Mouse (Mus musculus) liver (tissue): Measurements from ENCODE around the gene Pdgfa.

Experiments
- DNase-seq: peaks from one replicate; pipeline ENCODE4 v3.0.0-alpha.2; 2020; ENCODE audit warnings: mixed read lengths

The Pdgfa gene

DNA sequence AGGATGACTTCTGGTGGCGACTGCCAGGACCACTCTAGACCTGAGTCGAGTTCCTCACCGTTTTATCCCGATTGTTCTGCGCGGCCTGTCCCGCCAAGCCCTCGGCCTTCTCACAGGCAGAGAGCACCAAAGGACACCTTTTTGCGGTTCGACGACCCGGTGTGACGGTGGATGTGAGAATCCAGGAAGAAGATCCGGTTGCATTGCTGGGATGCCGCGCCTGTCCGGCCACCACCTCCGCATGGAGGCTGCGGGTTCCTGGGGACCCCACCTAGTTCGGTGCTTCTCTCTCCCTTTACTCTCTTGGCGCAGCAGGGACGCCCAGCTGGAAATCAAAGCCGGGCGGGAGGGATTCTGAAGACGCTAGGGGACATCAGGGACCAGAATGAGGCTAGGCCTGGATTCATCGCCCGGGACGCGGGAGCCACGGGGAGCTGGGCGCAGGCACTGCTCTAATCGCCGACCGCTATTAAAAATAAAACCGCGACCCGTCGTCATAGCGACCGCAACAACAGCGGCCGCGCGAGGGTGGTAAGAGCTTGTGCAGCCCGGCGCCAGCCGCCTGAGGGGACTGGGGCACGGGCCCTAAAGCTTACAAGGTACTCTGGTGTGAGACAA, at the start of gene Pdgfa:
TSS of gene Pdgfa (minus strand) at position 200 of the 618 bp plus-strand sequence.
- peak; percentile 47 for DNase-seq

DNA sequence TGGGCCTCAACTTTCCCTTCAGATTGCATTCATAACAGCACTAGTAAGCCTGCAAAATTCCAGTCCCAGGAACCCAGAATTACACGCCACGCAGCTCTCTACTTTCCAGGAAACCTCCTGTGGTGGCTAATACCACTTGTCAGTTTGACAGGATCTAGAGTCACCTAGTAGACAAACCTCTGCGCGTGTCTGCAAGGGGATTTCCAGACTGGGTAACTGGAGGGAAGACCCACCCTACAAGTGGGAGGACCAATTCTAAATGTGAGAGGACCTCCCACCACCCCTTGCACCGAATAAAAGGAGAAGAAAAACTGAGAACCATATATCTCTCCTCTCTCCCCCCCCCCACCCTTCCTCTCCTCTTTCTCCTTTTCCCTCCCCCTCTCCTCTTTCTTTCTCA, 49.5 kb upstream of the Pdgfa start:
- DNase-seq = no peak

DNA sequence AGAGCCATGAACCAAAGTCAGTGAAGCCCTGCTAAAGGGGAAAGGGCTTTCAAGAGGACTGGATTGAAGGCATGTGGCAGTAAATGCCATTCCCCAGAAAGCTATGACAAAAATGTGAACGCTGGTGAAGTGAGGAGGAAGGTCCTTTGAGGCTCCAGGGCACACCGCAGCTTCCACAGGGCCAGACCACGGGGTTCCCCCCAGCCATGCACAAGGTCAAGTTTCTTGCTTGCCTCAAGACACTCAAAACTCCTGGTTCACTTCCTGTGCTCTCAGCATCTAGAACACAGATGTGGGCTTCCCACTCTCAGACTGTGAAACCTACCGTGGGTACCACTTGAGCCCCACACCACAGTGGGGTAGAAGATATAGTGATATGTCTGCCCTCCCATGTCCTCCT, 46.4 kb upstream of the Pdgfa start:
- DNase-seq = no peak

DNA sequence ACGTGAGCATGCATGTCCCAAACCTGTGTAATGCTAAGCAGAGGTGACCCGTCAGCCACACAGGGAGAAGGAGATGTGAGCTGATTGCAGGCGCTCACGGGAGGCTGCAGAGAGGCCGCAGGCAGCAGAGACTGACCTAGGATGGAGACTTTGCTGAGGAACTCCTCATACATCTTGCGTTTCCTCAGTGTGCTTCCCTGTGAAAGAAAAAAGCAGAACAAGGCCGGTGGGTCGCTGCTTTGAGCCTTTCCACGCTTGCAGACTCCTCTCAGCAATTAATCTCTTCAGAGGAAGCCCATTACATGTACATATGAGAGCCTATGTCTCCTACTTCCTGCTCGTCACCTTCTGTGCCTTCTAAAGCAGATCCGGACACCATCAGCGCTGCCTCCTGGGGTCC, 45.1 kb upstream of the Pdgfa start:
- DNase-seq = no peak

DNA sequence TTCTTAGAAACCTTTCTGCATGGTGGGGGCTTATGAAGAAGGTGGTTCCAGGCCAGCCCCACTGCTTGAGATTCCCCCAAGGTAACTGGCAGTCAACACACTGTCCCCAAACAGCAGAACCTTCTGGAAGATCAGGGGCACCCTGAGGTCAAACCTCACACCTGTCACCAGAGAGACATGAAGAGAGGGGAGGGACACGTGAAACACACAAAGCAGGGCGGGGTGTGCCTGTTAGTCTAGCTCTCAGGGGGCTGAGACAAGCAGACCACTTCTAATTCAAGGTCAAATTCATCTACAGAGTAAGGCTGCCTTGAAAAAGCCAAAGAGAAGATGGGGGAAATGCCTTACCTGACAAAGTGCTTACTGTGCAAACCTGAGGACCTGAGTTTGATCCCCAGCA, 38.0 kb upstream of the Pdgfa start:
- DNase-seq = no peak

DNA sequence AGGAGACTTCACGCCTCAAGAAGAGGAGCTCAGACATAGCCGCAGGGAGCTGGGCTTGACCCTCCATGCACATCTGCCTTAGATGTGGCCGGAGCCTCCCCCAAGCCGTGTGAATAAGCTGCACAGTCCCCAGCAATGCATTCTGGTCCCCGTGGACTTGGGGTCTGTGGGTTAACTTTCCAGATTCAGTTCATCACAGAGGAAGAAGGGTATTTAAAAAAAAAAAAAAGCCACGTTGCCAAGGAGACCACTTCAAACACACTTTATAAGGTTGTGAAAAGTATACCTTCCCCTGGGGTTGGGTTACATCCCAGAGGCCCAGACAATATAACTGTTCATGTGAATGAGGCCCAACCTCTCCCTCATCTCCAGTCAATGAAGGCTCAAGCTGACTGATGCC, 37.6 kb upstream of the Pdgfa start:
- DNase-seq = no peak

DNA sequence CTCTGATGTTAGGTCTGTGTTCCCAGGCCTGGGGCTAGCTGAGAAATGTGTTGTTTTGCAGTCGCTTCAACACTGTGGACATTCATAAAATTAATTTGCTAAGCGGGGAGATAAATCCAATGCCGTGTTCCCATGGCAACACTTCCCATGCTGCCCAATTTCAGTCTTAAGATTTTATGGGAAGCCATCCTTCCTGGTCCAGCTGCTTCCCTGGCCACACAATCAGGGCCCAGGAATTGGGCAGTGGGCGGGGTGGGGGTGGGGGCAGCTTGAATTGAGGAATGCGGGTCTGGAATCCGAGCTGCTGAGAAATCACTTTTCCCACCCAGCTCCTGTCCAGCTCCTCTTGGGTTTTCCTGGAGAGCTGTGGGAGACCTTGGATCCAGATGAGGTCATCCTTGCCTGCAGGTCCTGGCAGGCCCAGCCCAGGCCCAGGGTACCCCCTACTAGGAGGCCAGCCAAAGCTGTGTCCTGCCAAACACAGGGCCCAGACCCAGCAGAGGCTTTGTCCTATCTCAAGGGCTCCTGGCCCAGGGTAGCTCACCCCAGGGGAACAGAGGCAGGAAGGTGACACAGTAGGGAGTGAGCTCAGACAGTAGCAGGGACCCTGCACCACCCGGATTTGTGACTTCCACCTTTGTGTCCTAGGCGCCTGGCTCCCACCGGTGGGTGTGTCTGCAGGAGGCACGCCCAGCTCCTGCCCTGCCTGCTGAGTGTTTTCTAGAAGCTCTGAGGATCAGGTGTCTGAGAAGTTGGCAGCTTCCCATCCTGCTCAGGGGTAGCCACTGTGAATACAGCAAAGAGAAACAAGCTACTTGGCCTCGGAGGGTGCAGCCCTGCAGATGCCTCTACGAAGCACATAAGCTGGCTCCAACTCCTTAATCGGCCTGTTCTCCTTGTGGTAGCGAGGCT, 36.5 kb upstream of the Pdgfa start:
- DNase-seq = no peak

DNA sequence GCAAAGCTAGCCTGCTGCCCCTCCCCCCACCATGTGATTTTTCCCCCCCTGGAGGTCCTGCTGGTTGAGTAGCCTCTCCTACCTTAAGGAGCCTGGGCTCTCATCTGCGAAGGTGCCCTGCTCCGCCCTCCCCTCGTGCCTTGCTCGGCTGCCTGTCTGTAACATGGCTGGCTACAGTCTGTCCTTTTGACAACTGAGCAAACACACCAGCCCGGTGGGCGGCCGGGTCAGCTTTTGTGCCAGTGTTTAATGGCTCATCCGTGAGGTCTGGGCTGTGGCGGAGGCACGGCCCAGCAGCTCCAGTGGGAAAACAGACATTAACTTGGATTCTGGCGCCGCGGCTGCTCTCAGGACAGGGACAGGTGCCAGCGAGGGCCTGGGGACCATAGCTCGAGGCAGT, 30.4 kb upstream of the Pdgfa start:
- DNase-seq = peak; percentile 18

DNA sequence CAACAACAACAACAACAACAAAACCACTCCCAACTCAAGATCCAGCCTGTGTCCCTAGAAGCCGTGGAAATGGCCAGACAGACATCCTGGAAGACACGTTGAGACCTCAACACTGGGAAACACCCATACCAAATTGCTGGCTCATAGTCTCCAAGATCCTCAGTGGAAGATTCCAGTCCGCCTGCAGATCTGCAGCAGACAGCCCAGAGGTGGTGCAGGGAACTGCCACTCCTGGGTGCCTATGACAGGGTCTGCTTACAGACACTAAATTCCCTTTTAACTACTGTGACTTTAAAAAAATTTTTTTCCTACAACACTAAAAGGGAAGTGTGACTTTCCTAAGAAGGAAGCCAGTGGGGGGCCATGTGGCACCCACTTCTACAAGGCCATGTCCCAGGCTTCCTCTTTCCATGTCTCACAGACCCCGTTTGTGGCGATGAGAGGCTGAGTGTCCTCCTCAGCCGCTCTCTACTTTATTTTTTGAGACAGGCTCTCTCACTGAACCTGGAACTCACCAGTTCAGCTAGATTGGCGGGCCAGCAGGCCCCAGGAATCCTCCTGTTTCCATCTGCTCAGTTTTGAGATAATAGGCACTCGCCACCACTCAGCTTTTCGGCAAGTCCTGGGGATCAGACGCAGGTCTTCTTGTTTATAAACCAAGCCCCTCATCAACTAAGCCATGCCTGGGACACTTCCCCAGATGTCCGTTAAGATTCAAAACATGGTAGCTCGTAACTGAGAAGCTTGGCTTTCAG, 27.4 kb upstream of the Pdgfa start:
- peak; percentile 19 for DNase-seq

DNA sequence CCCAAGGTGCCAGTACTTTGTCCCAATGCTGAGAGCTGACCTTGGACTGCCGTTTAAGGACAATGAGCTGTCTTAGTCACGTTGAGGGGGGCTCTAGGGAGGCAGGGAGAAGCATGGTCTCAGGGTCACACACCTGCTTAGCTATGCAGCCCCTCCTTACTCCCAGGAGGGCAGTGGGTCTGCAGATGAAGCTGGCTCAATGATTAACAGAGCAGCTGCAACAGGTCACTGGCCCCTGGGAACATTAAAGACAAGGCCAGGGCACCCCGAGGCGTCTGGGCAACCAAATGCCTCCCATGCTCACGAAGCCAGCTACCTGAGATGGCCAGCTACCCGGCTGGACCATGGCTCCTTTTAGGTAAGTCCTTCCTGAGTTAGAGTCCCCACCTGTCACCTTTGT, 23.4 kb upstream of the Pdgfa start:
- no peak for DNase-seq

DNA sequence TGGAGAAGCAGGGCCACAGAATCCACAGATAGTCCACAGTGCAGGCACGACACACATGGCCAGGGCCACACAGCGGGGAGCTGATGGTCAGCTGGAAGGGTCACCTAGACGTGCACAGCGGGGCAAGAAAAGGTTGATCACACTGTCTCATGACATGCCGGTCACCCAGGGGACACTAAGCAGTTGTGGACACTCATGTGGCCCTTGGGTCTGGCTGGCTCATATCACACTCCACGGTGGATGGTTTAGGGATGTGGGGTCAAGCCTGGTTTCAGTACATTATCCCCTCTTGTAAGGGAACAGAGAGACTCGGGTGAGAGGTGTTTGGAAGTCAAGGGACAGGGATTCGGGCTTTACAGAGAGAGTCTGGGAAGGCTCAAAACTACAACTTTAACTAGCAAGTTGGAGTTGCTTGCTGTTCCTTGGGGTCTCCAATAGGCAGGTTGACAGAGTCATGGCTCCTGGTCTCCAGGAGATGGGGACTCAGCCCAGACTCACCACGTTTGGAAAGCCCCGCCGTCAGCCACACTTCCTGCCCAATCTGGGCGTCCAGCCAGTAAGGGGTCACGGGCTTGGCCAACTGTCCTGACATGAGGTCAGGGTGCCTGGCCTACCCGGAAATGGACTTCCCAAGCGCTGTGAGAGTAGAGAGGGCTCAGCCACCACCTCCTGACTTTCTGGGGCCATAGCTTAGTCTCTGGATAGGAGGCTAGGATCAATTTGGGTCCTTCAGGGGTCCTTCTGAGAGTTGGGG, 20.4 kb upstream of the Pdgfa start:
- DNase-seq = peak; percentile 65

DNA sequence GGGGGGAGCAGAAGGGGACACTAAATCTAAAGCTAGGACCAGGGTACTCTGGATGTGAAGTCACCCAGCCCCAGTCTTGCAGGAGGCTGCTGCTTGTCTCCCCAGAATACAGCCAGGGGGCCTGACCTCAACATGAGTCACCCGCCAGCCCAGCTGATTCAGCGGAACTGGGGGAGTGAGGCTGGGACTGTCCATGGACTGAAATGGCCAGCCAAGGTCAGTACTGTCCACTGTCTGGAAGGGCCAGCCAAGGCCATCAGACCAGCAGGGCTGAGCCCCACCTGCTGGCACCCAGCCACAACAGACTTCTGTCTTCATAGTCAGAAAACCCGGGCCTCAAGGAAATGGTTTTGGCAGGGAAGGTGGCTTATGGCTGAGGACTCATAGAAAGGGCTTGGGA, 17.9 kb upstream of the Pdgfa start:
- peak; percentile 40 for DNase-seq

DNA sequence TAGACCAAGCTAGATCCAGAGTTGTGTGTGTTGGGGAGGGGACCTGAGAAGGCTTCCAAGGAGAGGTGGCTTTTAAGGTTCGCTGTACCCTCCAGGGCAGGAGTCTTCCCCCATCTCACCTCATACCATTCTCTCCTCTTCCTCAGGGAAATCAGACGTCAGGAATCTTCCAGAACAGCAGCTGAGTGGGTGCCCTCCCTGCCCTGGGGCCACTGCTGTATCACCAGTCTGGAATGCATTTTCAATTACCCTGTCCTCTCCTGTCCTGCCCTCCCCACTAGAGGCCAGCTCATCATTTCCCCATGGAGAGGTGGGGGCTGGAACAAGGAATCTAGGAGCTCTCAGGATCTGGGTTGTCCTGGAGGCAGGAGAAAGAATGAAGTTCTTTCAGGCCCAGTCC, 13.5 kb upstream of the Pdgfa start:
- no peak for DNase-seq

DNA sequence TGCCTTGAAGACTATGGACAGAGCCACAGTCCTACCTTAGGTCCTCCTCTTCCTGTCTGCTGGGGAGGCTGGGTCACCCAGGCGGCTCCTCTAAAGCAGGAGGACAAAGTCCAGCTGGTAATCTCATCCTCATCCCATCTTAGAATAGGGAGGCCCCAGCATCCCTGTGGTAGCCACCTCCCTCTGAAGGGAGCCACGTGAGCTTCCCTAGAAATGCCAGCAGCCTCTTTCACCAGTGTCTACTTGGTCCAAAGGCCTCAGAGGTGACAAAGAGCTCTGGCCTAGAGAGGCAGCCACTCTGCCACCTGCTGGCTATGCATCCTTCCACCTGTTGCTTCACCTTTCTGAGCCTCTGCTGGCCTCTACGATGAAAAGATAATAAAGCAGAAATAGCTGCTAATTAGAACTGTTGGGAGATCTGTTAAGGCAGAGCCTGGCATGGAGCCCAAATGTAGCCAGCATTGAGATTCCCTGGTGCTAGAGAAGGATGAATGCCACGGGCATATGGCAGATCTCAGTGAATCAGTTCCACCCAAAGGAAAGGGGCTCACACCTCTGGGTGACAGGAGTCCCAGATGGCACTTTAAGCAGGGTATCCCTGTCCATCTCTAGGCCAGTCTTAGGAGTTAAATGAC, 10.1 kb upstream of the Pdgfa start:
- DNase-seq = no peak

DNA sequence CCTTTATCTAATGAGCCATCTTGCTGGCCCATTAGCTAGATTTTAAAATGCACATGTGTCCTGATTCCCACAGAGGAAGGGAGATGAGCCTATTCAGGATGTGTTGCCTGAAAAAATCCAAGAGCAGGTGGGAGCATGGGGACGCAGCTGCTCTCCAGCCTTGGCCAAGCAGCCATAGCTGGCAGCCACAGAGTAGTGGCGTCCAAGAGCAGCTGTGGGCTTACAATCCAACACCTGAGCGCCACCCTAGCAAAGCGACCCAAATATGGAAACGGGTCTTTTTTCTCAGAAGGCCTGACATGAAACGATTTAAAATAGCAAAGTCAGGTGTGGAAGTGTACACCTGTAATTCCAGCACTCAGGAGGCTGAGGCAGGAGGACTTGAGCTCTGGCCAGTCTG, 7.4 kb upstream of the Pdgfa start:
- no peak for DNase-seq

DNA sequence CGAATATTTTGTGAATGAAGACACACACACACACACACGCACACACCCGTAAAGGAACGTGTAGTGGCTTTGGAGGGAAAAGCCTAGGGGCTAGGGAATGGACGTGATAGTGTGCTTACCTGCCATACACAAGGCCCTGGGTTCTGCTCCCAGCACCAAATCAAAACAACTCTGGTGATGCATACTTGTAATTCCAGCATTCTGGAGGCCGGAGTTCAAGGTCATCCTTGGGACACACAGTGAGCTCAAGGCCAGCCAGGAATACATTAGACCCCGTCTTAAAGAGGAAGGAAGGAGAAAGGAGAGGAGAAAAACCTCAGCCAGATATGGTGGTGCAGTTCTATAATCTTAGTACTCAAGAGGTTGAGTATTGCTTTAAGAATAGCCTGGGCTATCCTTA, 2.5 kb upstream of the Pdgfa start:
- no peak for DNase-seq

DNA sequence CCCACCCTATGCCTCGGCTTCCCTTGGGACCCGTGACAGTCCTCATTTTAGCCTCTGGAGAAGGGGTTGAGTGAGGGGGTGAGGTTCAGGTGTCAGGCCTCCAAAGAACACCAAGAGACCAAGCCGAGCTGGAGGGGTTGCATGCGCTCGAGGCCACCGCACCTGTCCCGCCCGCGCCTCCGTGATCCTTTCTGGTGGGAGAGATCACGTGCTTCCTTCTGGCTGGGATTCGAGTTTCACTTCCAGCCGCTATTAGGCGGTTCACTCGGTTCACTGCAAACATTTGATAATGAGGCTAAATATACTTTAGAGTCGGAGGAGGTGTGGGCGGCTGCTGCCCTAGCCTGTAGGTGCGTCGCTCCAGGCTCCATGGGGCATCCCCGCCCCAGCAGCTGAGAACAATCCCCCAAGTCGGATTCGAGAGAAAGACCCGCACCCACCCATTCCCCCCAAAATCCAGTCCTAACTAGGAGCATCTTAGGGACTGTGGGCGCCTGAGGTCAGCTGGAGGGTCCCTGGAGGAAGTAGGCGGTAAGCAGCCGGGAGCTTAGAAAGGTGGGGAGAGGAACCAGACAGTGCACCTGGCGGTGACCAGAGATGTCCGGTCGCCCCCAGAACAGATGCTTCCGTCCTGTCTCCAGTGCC, 888 bp upstream of the Pdgfa start:
- DNase-seq = no peak

DNA sequence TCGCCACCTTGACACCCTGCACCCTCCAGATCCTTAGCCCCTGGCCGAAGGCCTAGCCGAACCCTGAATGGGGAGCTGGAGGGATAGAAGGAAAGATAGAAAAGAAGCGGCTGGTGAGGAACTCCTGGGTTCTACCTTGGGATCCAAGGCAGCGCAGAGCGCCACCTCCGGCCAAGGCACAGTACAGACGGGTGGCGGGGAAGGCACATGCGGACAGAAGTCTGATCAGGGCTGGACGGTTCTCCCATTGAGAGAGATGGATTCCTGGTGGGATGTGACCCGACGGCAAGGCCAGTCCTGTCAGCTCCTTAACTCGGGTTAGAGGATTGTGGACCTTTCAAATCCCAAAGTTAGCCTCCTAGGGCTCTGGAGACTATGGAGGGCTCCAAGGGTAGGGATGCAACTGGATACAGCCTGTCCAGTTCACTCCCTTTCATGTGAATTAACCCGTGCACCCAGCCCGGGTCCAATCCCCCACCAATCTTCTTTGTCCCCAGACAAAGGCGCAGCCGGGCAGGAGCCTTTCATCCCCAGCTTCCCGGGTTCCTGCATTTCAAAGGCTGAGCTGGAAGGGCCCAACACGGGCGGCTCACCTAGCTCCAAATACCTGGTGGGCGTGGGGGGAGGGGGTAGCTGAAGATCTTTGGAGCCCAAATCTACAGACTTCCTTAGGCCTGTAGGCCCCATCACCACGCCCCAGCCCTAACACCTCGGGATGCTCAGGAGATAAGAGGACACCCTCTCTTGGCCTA, 672 bp downstream of the Pdgfa start:
- DNase-seq = no peak

DNA sequence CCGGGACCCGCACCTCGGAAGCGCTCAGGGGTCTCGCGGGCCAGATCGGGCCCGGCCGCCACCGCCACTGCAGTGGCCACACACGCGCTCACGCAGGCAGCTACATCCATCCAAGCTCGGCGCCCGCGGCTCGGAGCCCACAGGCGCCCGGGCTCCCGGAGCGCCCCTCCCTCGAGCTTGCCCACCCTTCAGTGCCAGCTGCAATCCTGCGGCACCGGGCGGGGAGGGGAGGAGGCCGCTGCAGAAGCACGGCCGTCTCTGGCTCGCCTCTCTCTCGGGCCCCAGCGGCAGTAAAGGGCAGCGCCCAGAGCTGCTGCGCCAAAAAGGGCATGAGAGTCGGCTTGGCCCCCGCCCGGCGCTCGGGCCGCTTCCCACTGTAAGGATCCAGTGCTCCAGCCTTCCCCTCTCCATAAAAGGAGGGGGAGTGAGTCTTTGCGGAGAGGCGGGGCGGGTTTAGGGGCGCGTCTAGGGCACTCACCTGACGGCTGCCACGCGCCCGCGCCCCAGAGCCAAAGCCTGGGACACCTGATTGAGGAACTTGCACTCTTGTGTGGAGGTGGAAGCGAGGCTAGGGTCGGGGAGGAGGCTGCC, 1.4 kb downstream of the Pdgfa start:
- peak; percentile 34 for DNase-seq

DNA sequence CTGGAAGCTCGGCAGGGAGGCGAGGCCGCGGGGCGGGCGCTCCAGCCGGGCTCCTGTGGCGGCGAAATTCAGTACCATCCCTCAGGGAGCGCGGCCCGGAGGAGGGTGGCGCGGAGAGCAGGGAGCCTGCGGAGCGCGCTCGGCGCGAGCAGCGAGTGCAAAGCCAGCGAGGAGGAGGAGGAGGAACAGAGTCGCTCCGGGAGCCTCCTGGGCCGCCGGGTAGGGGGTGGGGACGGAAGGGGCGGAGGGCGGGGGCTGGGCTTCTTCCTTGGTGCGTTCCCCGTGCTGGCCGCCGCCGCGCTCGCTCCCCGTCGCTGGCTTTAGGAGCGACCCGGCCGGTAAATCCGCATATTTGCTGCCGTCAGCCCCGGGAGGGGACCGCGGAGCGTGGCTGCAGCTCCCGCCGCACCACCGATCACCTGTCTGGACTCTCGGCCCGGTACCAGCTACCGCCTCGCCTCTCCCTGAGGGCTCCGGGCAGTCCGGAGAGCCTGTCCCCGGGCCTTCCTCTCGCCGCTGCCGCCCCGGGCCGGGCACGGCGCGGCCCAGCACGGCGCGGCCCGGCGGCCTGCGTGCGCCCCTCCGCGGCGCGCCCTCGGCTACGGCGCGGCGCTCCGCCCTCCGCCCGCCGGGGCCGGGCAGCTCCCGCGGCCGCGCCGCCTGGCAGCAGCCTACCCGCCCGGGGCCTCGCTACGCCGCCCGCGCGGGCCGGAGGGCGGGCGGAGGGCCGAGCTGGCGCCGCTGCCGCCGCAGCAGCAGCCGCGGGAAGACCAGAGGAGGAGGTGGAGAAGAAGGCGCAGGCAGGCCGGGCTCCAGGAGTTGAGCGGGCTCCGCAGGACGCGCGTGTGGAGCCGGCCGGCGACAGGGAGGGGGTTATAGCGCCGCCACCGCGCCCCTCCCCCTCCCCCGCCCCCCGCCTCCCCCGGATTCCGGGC, 2.1 kb downstream of the Pdgfa start:
- peak; percentile 74 for DNase-seq
